Mouse (Mus musculus) monocyte, adult 5-6 weeks (primary cell): ENCODE results near the gene Abhd13. TPM values are rescaled to one million over a fixed set of nuclear protein-coding genes. Genes with fewer than 3 reads are reported as not detected.

Source experiments
- ATAC-seq: fragments of 153-309, 156-312 bp; replicated peaks from 2 replicates; pipeline ENCODE4 v1.8.0; 2017; ENCODE audit warnings: mild to moderate bottlenecking; ENCODE audit not compliant: low TSS enrichment, insufficient number of reproducible peaks, severe bottlenecking, poor library complexity, low FRiP score
- total RNA-seq: library from RNA; stranded (forward); fragments of 200-1000, 200-491, 200-594 nt; gene quantifications from 3 replicates; pipeline ENCODE4 v1.2.3, GENCODE M21; 2017

Gene Abhd13
- total RNA-seq, 1 experiment from 2014 or later = 25.0 TPM

DNA sequence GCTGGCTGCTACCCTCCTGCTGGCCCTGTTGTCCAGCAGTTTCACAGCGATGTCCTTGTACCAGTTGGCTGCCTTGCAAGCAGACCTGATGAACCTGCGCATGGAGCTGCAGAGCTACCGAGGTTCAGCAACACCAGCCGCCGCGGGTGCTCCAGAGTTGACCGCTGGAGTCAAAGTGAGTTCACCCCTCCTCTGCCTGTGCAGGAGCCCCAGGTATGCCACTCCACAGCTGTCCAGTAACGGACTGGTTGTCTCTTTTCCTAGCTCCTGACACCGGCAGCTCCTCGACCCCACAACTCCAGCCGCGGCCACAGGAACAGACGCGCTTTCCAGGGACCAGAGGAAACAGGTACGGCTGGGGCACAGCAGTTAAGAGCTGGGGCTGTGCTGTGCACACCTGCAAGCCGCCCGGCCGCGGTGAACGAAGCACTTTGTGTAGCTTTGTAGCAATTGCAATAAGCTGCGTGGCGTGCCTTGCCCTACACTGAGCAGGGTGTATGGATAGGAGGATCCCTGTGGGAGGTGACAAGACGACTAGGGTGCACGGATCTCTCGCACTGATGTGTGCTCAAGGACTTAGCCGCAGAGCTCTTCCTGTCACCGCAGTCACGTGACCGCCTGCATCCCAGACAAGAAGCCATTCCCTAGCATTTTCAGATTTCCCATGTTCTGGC lies 29.6 kb downstream of the Abhd13 start:
- no peak for ATAC-seq

GRCm38 (mm10) chr8:10007660-10008028 lies 30.1 kb downstream of the Abhd13 start:
- no peak for ATAC-seq

DNA sequence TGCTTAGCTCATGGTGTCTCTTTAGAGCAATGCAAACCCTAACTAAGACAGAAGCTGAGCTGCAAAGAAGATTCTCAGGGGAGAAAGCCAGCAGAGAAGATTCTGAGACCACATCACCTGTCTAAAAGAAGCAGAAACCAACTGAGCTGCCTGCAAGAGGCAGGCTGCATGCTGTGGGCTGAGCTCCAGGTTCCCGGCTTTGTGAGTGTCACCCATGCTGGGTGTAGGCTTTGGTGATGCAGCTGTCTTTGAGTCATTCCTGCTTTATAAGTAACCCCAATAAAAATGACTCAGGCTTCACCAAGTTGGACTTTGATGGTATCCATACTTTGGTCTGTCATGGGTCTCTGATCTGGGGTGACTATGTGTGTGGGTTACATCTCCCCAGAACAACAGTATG lies 38.7 kb downstream of the Abhd13 start:
- ATAC-seq = no peak

GRCm38 (mm10) chr8:10017231-10017630 lies 39.7 kb downstream of the Abhd13 start:
- ATAC-seq = no peak

DNA sequence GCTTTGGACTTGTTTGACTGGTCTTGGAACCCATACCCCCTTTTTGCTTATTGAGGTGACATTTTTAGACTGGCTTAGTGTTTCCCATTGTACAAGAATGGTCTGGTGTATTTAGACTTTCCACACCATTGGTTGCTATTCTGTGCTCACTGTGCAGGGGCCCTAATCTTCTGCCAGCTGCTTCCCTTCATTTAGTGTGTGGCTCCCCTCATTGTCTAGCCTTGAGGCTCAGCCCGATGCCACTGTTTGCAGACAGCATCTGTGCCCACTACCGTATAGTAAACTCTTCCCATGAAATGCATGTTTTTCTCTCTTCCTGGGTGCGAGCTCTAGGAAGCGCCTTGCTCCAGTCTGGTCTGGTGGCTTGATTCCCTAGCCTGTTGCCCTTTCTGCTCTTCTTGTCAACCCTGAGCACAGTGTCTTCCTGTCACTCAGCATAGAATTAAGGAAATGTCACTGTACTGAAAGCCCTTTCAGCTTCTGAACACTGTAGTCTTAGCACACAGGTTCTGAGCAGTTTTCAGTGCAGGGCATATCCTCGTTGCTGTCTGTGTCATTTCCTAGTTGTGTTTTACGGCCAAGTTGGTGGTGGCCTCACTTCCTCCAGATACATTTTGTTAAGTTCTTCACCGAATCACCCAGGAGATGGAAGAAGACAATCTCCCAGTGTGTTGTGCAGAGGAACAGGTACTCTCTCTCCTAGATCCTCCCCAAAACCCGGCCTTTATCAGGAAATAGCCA lies 53.0 kb downstream of the Abhd13 start:
- no peak for ATAC-seq

- ATAC-seq = no peak
Observed at GRCm38 (mm10) chr8:10031177-10031576, 53.7 kb downstream of the Abhd13 start.

DNA sequence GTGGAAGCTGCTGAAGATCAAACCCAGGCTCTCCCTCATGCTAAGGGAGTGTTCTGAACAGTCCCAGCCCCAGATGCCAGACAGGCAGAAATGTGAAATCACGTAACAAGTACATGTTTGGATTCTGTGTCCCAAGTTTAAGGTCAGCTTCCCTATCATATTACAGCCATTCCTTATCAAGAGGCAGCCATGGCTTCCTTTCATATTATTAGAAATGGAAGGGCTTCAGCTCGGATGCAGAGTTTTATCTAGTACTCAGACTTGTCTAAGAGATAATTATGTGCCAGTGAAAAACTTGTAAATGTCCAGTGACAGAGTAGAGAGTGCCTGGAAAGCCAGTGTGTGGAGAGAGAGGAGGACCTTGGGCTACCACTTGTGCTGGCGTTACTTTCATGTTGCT lies 63.4 kb downstream of the Abhd13 start:
- no peak for ATAC-seq

Other genes starting within 250 kb of the Abhd13 start
- gene Fam155a, start 206.5 kb upstream of the Abhd13 start, total RNA-seq = not detected in 3 replicates
- gene Gm10217, start 113.5 kb upstream of the Abhd13 start, total RNA-seq = not detected in 3 replicates
- 0.85 to 2.3 TPM (median 1.2 TPM) in 3 replicates for gene Lig4, start within 50 bp of the Abhd13 start, total RNA-seq
- 6.1 to 13.5 TPM (median 13.0 TPM) in 3 replicates for gene Tnfsf13b, start 28.8 kb downstream of the Abhd13 start, total RNA-seq
- gene Myo16, start 176.2 kb downstream of the Abhd13 start, total RNA-seq = 0.10 TPM in 1 of 3 replicates, not detected in the others